Mouse (Mus musculus) heart, embryonic 10.5 days (tissue): ENCODE results near the gene Zp2. TPM values are rescaled to one million over a fixed set of nuclear protein-coding genes. Genes with fewer than 3 reads are reported as not detected.

ENCODE experiments used
- DNase-seq: peaks from one replicate; pipeline ENCODE4 v3.0.0-alpha.2; 2017; ENCODE audit warnings: low spot score
- H3K27ac ChIP-seq: fragments of 300-500 bp; sonication (generic); 2 replicates; pipeline ENCODE4 v1.5.1; 2016; ENCODE audit warnings: mild to moderate bottlenecking
- H3K27me3 ChIP-seq: fragments of 300-500 bp; sonication (generic); 2 replicates; pipeline ENCODE4 v1.6.1; 2016; ENCODE audit warnings: mild to moderate bottlenecking; ENCODE audit not compliant: poor library complexity, insufficient read depth, severe bottlenecking
- H3K36me3 ChIP-seq: fragments of 300-500 bp; sonication (generic); 2 replicates; pipeline ENCODE4 v1.6.1; 2016; ENCODE audit warnings: mild to moderate bottlenecking, moderate library complexity
- H3K4me1 ChIP-seq: fragments of 300-500 bp; sonication (generic); 2 replicates; pipeline ENCODE4 v1.6.1; 2016; ENCODE audit warnings: mild to moderate bottlenecking
- H3K4me3 ChIP-seq: fragments of 300-500 bp; sonication (generic); 2 replicates; pipeline ENCODE4 v1.5.1; 2016; ENCODE audit warnings: mild to moderate bottlenecking, moderate library complexity
- H3K9me3 ChIP-seq: fragments of 300-500 bp; sonication (generic); 2 replicates; pipeline ENCODE4 v1.6.1; 2016; ENCODE audit warnings: mild to moderate bottlenecking, moderate library complexity
- WGBS: fragments of 180-500 bp; shearing (Covaris S2); methylation state at CpG from one replicate; pipeline ENCODE4 v1.1.7; 2016; 5-methylcytosine and 5-hydroxymethylcytosine counted together
- polyA plus RNA-seq: library from polyadenylated mRNA; unstranded; fragments of >200 nt; fragmentation: Nextera tagmentation; extraction: Ambion mirVana; gene quantifications from 2 replicates; pipeline ENCODE4 v1.2.1, GENCODE M21; 2016

Gene Zp2
- polyA plus RNA-seq, 1 experiment from 2014 or later, result not detected

- no peak overlapping the region for H3K27ac ChIP-seq
- no peaks in the 10 kb centered on the region for H3K9me3 ChIP-seq
- peaks cover 7% of the 10 kb centered on the region; the same call in 1 of the 2 replicates for H3K4me1 ChIP-seq
- 4% methylated on average over 3 of the region's 3 CpGs for WGBS
- H3K27me3 ChIP-seq, result no peaks in the 10 kb centered on the region
- H3K36me3 ChIP-seq, result peaks cover 5% of the 10 kb centered on the region; the same call in 1 of the 2 replicates
- no peak for DNase-seq
- H3K4me3 ChIP-seq, result no peak overlapping the region
Observed at GRCm38 (mm10) chr7:120124844-120125243, 20.2 kb downstream of the Zp2 start.

- no peaks in the 10 kb centered on the region for H3K9me3 ChIP-seq
- no peaks in the 10 kb centered on the region for H3K27me3 ChIP-seq
- no peak overlapping the region for H3K4me3 ChIP-seq
- peaks cover 7% of the 10 kb centered on the region; the same call in 1 of the 2 replicates for H3K4me1 ChIP-seq
- no peak overlapping the region for H3K27ac ChIP-seq
- H3K36me3 ChIP-seq, result peaks cover 5% of the 10 kb centered on the region; the same call in 1 of the 2 replicates
- 81% methylated on average over 4 of the region's 4 CpGs for WGBS
- no peak for DNase-seq
Observed at GRCm38 (mm10) chr7:120123776-120124175, 21.3 kb downstream of the Zp2 start.

- no peak for DNase-seq
- H3K36me3 ChIP-seq, result peaks cover 5% of the 10 kb centered on the region; the same call in 1 of the 2 replicates
- 40% methylated on average over 6 of the region's 6 CpGs for WGBS
- H3K4me3 ChIP-seq, result no peak overlapping the region
- no peak overlapping the region for H3K27ac ChIP-seq
- no peaks in the 10 kb centered on the region for H3K9me3 ChIP-seq
- H3K4me1 ChIP-seq, result no peaks in the 10 kb centered on the region
- no peaks in the 10 kb centered on the region for H3K27me3 ChIP-seq
Observed at GRCm38 (mm10) chr7:120117529-120117928, 27.6 kb downstream of the Zp2 start.

DNA sequence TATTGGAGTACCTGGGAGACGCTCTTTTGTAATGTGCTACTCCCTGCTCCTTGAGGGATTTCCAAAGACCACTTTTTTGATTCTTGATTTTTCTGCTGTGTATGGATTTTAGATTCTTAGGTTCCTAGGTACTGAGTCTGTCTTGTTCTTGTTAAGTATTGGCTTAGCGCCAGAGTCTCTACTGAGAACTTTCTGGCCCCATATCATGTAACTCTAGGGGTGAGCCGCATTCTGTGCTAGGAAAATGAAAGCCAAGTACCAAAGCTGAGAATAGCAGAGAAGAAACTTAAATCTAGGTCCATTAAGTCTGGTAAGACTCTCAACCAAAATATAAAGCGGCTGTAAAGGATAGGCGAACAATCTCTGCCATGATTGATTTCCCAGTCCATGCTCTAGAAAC is 28.1 kb downstream of the Zp2 start:
- 88% methylated on average over 5 of the region's 5 CpGs for WGBS
- no peak overlapping the region for H3K27ac ChIP-seq
- no peak overlapping the region for H3K4me3 ChIP-seq
- peaks cover 5% of the 10 kb centered on the region; the same call in 1 of the 2 replicates for H3K36me3 ChIP-seq
- H3K9me3 ChIP-seq, result no peaks in the 10 kb centered on the region
- no peaks in the 10 kb centered on the region for H3K27me3 ChIP-seq
- no peaks in the 10 kb centered on the region for H3K4me1 ChIP-seq
- no peak for DNase-seq

- Histone ChIP-seq H3K4me1 (no peaks in the 10 kb centered on the region), H3K4me3 (no peak overlapping the region), H3K9me3 (no peaks in the 10 kb centered on the region), H3K27ac (no peak overlapping the region), H3K36me3 (no peaks in the 10 kb centered on the region), H3K27me3 (no peaks in the 10 kb centered on the region)
- 72% methylated on average over 5 of the region's 5 CpGs for WGBS
- DNase-seq, result no peak
Observed at GRCm38 (mm10) chr7:120109676-120110075, 35.4 kb downstream of the Zp2 start.

- Histone ChIP-seq H3K27ac (no peak overlapping the region), H3K9me3 (no peaks in the 10 kb centered on the region), H3K36me3 (no peaks in the 10 kb centered on the region), H3K4me3 (no peak overlapping the region), H3K27me3 (no peaks in the 10 kb centered on the region), H3K4me1 (peaks cover 10% of the 10 kb centered on the region)
- 65% methylated on average over 2 of the region's 2 CpGs for WGBS
- no peak for DNase-seq
Observed at GRCm38 (mm10) chr7:120106356-120106755, 38.7 kb downstream of the Zp2 start.

DNA sequence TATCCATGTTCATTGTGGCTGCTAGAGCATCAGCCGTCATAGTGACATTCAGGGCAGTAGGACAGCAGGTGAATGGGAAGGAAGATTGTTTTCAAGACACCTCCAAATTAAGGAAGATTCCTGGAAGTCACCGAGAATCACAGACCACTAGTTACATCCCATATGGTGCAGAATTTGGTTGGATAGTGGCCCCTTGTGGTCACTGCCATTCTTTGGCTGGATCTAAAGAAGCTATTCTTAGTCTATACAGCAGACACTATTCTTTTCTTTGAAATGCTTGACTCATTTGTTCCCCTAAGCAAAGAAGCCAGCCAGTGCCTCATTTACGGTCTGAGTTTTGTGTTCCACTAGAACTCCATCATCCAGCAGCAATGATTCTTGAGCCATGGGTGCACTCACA is 40.1 kb downstream of the Zp2 start:
- 65% methylated on average over 3 of the region's 3 CpGs for WGBS
- Histone ChIP-seq H3K36me3 (no peaks in the 10 kb centered on the region), H3K4me1 (peaks cover 10% of the 10 kb centered on the region), H3K9me3 (no peaks in the 10 kb centered on the region), H3K27me3 (no peaks in the 10 kb centered on the region), H3K4me3 (no peak overlapping the region), H3K27ac (no peak overlapping the region)
- no peak for DNase-seq

GRCm38 (mm10) chr7:120103019-120103567 is 42.0 kb downstream of the Zp2 start:
- Histone ChIP-seq H3K36me3 (no peaks in the 10 kb centered on the region), H3K4me3 (peak overlapping the region; percentile 80), H3K27me3 (no peaks in the 10 kb centered on the region), H3K27ac (peak overlapping the region; percentile 80), H3K4me1 (peaks cover 10% of the 10 kb centered on the region), H3K9me3 (no peaks in the 10 kb centered on the region)
- WGBS, result 3% methylated on average over 25 of the region's 25 CpGs
- no peak for DNase-seq

DNA sequence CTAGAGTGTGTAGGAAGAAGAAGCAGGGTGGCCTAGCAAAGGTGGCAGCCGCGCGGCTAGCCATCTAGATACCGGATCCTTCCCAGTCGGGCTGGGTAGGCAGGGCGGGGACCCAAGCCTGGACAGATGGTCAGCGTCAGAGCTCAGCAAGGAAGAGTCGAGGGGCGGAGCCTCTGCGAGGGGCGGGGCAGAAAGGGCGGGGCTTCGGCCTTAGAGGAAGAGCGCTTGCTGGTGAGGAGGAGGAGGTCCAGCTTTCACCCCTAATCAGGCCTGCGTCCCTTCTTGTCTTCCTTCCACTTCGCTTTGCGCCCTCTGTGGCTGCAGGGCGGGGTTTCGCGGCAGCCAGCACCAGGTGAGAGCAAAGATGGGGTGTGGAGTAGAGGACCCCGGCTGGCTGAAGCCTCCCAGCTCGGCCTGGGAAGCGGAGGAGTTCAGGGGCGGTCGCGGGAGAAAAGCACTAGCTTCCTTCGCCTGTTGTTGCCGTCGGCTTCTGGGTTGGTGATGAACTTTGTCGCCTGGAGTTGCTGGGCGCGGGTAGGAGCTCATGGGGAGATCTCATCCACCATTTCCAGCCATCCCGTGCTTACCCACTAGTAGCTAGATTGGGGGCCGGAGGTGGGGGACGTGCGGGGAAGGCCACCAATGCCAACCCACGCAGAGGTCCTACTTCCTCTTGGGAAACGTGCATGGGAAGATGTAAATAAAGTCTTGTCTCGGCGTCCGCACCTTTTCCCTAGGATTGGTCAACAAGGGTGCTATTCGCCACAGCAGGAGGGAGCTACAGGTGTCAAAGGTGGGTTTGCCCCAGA is 42.7 kb downstream of the Zp2 start, which contains the start of gene Tmem159:
Gene Tmem159, plus strand, starts transcription at position 190 of the 809 bp plus-strand sequence.
- under 1% methylated on average over 41 of the region's 42 CpGs for WGBS
- Histone ChIP-seq H3K4me1 (peaks cover 10% of the 10 kb centered on the region), H3K36me3 (no peaks in the 10 kb centered on the region), H3K27ac (peak within 1 kb of the TSS; percentile 80), H3K9me3 (no peaks in the 10 kb centered on the region), H3K27me3 (no peaks in the 10 kb centered on the region), H3K4me3 (peak within 1 kb of the TSS; percentile 80)
- DNase-seq, result peak; percentile 95

DNA sequence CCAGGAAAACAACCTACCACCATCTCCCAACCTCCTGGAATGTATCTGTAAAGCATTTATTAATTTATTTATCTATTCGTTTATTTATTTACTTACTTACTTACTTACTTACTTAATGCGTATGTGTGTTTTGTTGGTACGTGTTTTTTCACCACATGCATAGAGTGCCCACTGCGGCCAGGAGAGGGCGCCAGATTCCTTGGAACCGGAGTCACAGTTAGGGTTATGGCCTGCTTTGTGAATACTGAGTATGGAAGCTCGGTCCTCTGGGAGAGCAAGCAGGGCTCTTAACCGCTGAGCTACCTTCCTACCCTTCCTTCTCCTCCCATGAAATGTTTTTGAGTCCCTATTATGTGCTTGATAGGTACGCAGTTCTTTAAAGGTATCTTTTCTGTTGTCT is 46.7 kb downstream of the Zp2 start:
- no peak for DNase-seq
- Histone ChIP-seq H3K4me3 (no peak overlapping the region), H3K27me3 (no peaks in the 10 kb centered on the region), H3K4me1 (peaks cover 9% of the 10 kb centered on the region), H3K36me3 (no peaks in the 10 kb centered on the region), H3K9me3 (no peaks in the 10 kb centered on the region), H3K27ac (no peak overlapping the region)
- 29% methylated on average over 9 of the region's 9 CpGs for WGBS

DNA sequence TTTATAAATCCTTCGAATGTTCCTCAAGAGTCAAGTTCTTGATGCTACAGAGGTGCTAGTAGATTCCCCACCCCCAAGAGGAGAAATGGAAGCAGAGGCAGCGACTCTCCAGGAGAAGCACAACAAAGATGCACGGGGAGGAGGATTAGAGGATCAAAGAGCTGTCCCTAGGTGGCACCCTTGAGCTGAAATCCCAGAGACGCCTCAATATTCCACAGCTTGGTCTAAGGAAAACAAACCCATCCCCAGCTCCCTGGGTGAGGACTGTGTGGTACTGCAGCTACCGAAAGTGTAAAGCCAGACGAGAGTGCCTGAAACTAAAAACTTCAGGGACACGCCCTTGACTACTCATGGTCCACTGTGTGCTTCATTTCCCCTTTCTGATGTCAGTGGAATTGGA is 47.2 kb downstream of the Zp2 start:
- WGBS, result 6% methylated on average over 7 of the region's 7 CpGs

GRCm38 (mm10) chr7:120095180-120095579 is 49.9 kb downstream of the Zp2 start, which contains the start of gene Dnah3:
TSS of gene Dnah3 (minus strand) at chr7:120095280.
- no peak for DNase-seq
- H3K9me3 ChIP-seq, result no peaks in the 10 kb centered on the region
- no peak within 1 kb of the TSS for H3K4me3 ChIP-seq
- H3K4me1 ChIP-seq, result no peaks in the 10 kb centered on the region
- no peaks in the 10 kb centered on the region for H3K36me3 ChIP-seq
- WGBS, result 71% methylated on average over 6 of the region's 6 CpGs
- H3K27me3 ChIP-seq, result no peaks in the 10 kb centered on the region
- no peak within 1 kb of the TSS for H3K27ac ChIP-seq

More for the DNA sequence above, 47.2 kb downstream of the Zp2 start:
- no peak overlapping the region for H3K27ac ChIP-seq
- no peaks in the 10 kb centered on the region for H3K9me3 ChIP-seq
- peaks cover 4% of the 10 kb centered on the region; the same call in 1 of the 2 replicates for H3K4me1 ChIP-seq
- no peak for DNase-seq
- no peak overlapping the region for H3K4me3 ChIP-seq
- no peaks in the 10 kb centered on the region for H3K36me3 ChIP-seq
- no peaks in the 10 kb centered on the region for H3K27me3 ChIP-seq

DNA sequence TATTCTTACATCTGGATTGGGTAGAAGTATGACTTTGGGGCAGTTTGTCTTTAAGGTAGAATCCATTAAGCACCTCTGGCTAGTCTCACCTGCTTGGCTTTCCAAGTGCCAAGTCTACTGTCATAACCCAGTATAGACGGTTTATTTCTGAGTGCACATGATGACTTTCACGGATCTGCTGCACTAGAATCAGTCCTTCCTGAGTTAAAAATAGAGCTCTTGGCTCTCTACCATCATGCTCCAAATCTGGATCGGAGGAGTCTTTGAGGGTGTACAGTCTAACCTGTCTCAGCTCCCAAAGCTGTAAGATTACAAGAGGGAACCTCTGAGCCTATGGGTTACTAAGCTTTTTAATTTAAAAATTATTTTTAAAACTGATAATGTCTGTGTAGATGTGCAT is 50.9 kb downstream of the Zp2 start:
- no peak for DNase-seq
- H3K27me3 ChIP-seq, result no peaks in the 10 kb centered on the region
- no peaks in the 10 kb centered on the region for H3K36me3 ChIP-seq
- H3K9me3 ChIP-seq, result no peaks in the 10 kb centered on the region
- H3K27ac ChIP-seq, result no peak overlapping the region
- H3K4me3 ChIP-seq, result no peak overlapping the region
- no peaks in the 10 kb centered on the region for H3K4me1 ChIP-seq
- WGBS, result 52% methylated on average over 3 of the region's 3 CpGs
